8 mouse cellular contexts compared by ENCODE assay signal in the genomic region with DNA sequence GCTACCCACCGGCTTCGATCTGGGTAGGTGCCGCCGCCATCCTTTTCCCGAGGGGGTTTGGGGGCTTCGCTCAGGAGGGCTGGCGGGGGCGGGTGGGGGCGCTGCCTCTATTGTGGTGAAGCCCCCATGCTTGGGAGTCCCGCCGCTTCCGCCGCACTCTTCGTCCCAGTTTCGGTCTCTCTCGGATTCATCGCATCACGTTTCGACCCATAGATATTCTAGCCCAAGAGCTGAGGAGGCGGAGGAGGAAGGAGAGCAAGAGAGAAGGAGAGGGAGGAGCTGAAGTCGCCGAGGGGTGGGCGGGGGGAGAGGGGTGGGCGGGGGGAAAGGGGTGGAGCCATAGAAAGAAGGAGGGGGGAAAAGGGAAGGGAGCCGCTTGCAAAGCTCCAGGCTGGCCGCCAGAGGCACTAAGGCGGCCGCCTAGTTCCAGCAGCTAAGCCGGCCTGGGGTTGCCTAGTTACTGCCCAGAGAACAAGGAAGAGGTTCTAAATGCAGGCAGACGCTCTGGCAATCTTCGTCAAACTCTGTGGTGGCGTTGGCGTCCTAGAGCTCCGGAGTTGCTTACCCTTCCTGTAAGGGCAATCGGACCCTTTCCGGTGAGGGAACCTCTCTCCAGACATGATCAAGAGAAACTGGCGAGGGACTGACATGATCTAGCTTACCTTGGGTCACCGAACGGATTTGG. TPM values are rescaled to one million over a fixed set of nuclear protein-coding genes. Genes with fewer than 3 reads are reported as not detected.
DNase-seq lines count a peak whose midpoint lies in the region; ATAC-seq lines count a peak whose summit lies in the region.

A gene (minus strand): TSS at position 283 of the 685 bp plus-strand sequence.

- H3K9me3 ChIP-seq in hindbrain, embryonic 13.5 days, result no peaks in the 10 kb centered on the region

- H3K27me3 ChIP-seq in hindbrain, embryonic 13.5 days, result no peaks in the 10 kb centered on the region

- 24% methylated on average over 34 of the region's 39 CpGs for WGBS in hindbrain, embryonic 13.5 days

- ATAC-seq in hindbrain, embryonic 13.5 days (ENCODE audit: low FRiP score), result peak; percentile 97

- H3K27ac ChIP-seq in hindbrain, embryonic 13.5 days, result peak within 1 kb of the TSS; percentile 88

- peak within 1 kb of the TSS; percentile 61 for H3K4me3 ChIP-seq in hindbrain, embryonic 13.5 days

- peak; percentile 92 for DNase-seq in NIH3T3 (ENCODE audit: low read depth)
- DNase-seq in cerebellum, postnatal 10 days, result peak; percentile 82 to 89
- peak; percentile 76 to 82 for DNase-seq in frontal cortex, postnatal 10 days (ENCODE audit: low spot score in 2 of 2)
- peak; percentile 51 to 53 for DNase-seq in layer of hippocampus, postnatal 25 days (ENCODE audit: extremely low spot score in 1 of 2, low spot score in 1 of 2)
- peak; percentile 92 for DNase-seq in lung, postnatal 25 days (ENCODE audit: low spot score)
- peak; percentile 85 for DNase-seq in retina, embryonic 14.5 days (ENCODE audit: low spot score)
- DNase-seq in thymus, postnatal 4 days, result peak; percentile 76

- peak within 1 kb of the TSS; percentile 76 for H3K9ac ChIP-seq in hindbrain, embryonic 13.5 days

- H3K4me2 ChIP-seq in hindbrain, embryonic 13.5 days, result peak within 1 kb of the TSS; percentile 56

- no peaks in the 10 kb centered on the region for H3K4me1 ChIP-seq in hindbrain, embryonic 13.5 days (replicated peaks)

- no peaks in the 10 kb centered on the region for H3K36me3 ChIP-seq in hindbrain, embryonic 13.5 days

RNA-seq across cellular contexts. Expression of the gene that starts here (rescaled TPM):
- polyA plus RNA-seq in hindbrain, embryonic 13.5 days (2015; fragmentation: Nextera tagmentation; extraction: Ambion mirVana), result 3.5 and 4.5 TPM in 2 replicates
- 10 to 100 TPM; 14.0 to 17.3 TPM for total RNA-seq in layer of hippocampus, postnatal 25 days (2021)

Comparison
In these comparisons a context has a peak if more than half of its experiments do, and no peak if none do; other contexts are left out.
1. Peak in every context shown above with its lines: DNase-seq, ATAC-seq, H3K4me3 ChIP-seq and H3K27ac ChIP-seq.